In the genomic region with DNA sequence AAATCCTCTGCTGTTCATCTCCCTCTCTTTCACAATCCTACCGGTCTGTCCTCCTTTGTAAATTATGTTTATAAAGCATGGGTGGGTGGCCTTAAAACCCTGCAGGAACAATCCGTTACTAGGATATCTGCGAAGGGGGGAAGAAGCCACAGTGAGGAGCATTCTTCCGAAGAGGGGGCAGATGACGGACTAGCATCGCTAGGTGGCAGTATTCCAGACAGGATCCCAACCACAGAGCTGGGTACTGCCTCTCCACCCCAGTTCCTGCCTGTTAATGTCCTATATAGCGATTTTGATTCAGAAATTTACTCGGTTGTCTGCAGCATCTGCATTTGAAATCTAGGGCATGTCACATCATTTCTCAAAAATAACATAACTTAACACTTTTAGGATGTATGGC, we compare ENCODE assay signal across 8 mouse cellular contexts.
A peak's percentile ranks its signal among the peaks of the same experiment; 100 is the strongest.
DNase-seq lines count a peak whose midpoint lies in the region; ATAC-seq and TF ChIP-seq lines count a peak whose summit lies in the region.
"Had no signal": no experiment of that assay in that cellular context is flagged by ENCODE, and none has a peak within 500 bp of the region (broad histone marks: within the 10 kb centered on the region; RNA-seq: fewer than 3 reads in every experiment).

No protein-coding gene starts in this region.

- H3K4me1 ChIP-seq in forebrain, postnatal 0 days (ENCODE audit: insufficient read depth): no peaks in the 10 kb centered on the region
- H3K4me1 ChIP-seq in hindbrain, embryonic 14.5 days (replicated peaks; ENCODE audit: control insufficient read depth, insufficient read depth, low read length): no peaks in the 10 kb centered on the region
- H3K4me1 ChIP-seq: limb, embryonic 12.5 days had no signal

- no peaks in the 10 kb centered on the region for H3K36me3 ChIP-seq in forebrain, postnatal 0 days (ENCODE audit: insufficient read depth)
- H3K36me3 ChIP-seq in hindbrain, embryonic 14.5 days (replicated peaks; ENCODE audit: control insufficient read depth, insufficient read depth): no peaks in the 10 kb centered on the region
- H3K36me3 ChIP-seq: limb, embryonic 12.5 days had no signal

- peak; percentile 60 for TF ChIP-seq CTCF in forebrain, postnatal 0 days (IDR thresholded peaks at IDR 0.05; ENCODE audit: low read depth)

- H3K27me3 ChIP-seq in forebrain, postnatal 0 days (ENCODE audit: insufficient read depth, low read length): no peaks in the 10 kb centered on the region
- H3K27me3 ChIP-seq in hindbrain, embryonic 14.5 days (ENCODE audit: control insufficient read depth, insufficient read depth, low read length): no peaks in the 10 kb centered on the region
- H3K27me3 ChIP-seq: limb, embryonic 12.5 days had no signal

- 14% methylated on average over 8 of the region's 8 CpGs for WGBS in forebrain, postnatal 0 days
- WGBS in hindbrain, embryonic 14.5 days: 12% methylated on average over 8 of the region's 8 CpGs

- no peak overlapping the region for H3K27ac ChIP-seq in forebrain, postnatal 0 days (ENCODE audit: low read depth, low read length)
- H3K27ac ChIP-seq in hindbrain, embryonic 14.5 days: no peak overlapping the region
- H3K27ac ChIP-seq: limb, embryonic 12.5 days had no signal

- no peaks in the 10 kb centered on the region for H3K9me3 ChIP-seq in forebrain, postnatal 0 days (ENCODE audit: low read length)
- no peaks in the 10 kb centered on the region for H3K9me3 ChIP-seq in hindbrain, embryonic 14.5 days (ENCODE audit: control insufficient read depth, low read length)
- H3K9me3 ChIP-seq: limb, embryonic 12.5 days had no signal

- H3K4me3 ChIP-seq in forebrain, postnatal 0 days (ENCODE audit: low read depth, low read length): no peak overlapping the region
- H3K4me3 ChIP-seq in hindbrain, embryonic 14.5 days (replicated peaks; ENCODE audit: low read length): no peak overlapping the region
- H3K4me3 ChIP-seq: limb, embryonic 12.5 days had no signal

- no peak overlapping the region for H3K9ac ChIP-seq in forebrain, postnatal 0 days
- H3K9ac ChIP-seq in hindbrain, embryonic 14.5 days: no peak overlapping the region
- H3K9ac ChIP-seq: limb, embryonic 12.5 days had no signal

- peak; percentile 98 for ATAC-seq in cerebellum, adult (ENCODE audit: insufficient number of reproducible peaks, low FRiP score, low TSS enrichment)
- peak; percentile 81 for ATAC-seq in forebrain, postnatal 0 days
- no peak for ATAC-seq in hindbrain, embryonic 14.5 days (ENCODE audit: low FRiP score)
- ATAC-seq in megakaryocyte progenitor cell, adult 5-6 weeks (replicated peaks; ENCODE audit: poor library complexity): peak; percentile 100

- DNase-seq in Muller cell, postnatal 12 days (ENCODE audit: inconsistent ontology term): peak; percentile 32
- DNase-seq in forebrain, postnatal 0 days: peak; percentile 61
- peak; percentile 67 for DNase-seq in hindbrain, embryonic 14.5 days (ENCODE audit: low spot score)
- DNase-seq in left cerebral cortex, adult 11 months (ENCODE audit: low spot score): peak; percentile 46
- peak; percentile 36 for DNase-seq in right cerebral cortex, postnatal 25 days

- no peak overlapping the region for H3K4me2 ChIP-seq in forebrain, postnatal 0 days (ENCODE audit: low read depth)
- no peak overlapping the region for H3K4me2 ChIP-seq in hindbrain, embryonic 14.5 days (replicated peaks)
- H3K4me2 ChIP-seq: limb, embryonic 12.5 days had no signal
